Comparison of ENCODE assay signal across 1 mouse cellular context in genomic region chr16:92793741-92794140, GRCm38 (mm10).
TF ChIP-seq lines count a peak whose summit lies in the region.

No protein-coding gene starts in this region.

TF ChIP-seq in MEL, 35 proteins besides CTCF, POLR2A, EP300 and RAD21 (continued from another document):
- no peak for TF ChIP-seq KAT2A (conservative IDR thresholded peaks at IDR 0.05; ENCODE audit: low read depth, low read length)
- TF ChIP-seq ELF1 (IDR thresholded peaks at IDR 0.05; ENCODE audit: low read depth, low read length) = no peak
- TF ChIP-seq GABPA (IDR thresholded peaks at IDR 0.05; ENCODE audit: low read depth, low read length) = no peak
- no peak for TF ChIP-seq MAZ (IDR thresholded peaks at IDR 0.05; ENCODE audit: low read depth, low read length)
- TF ChIP-seq CHD2 (IDR thresholded peaks at IDR 0.05; ENCODE audit: low read length) = no peak
- no peak for TF ChIP-seq MYB (IDR thresholded peaks at IDR 0.05; ENCODE audit: low read depth, low read length)
- no peak for TF ChIP-seq NELFE (IDR thresholded peaks at IDR 0.05; ENCODE audit: low read depth, low read length)
- no peak for TF ChIP-seq USF2 (IDR thresholded peaks at IDR 0.05; ENCODE audit: borderline replicate concordance in 1 of 2, insufficient read depth in 1 of 2, low read depth in 1 of 2, low read length in 2 of 2)
- peak; percentile 37; the same call in 1 of the 2 replicates for TF ChIP-seq MAX (IDR thresholded peaks at IDR 0.05; ENCODE audit: low read length)
- no peak for TF ChIP-seq SMC3 (IDR thresholded peaks at IDR 0.05; ENCODE audit: low read depth, low read length)
- TF ChIP-seq SIN3A (IDR thresholded peaks at IDR 0.05; ENCODE audit: low read length) = peak; percentile 51; the same call in 1 of the 2 replicates
- TF ChIP-seq TAL1 (IDR thresholded peaks at IDR 0.05; ENCODE audit: low read length) = no peak
- peak; percentile 70 for TF ChIP-seq GATA1 (IDR thresholded peaks at IDR 0.05; ENCODE audit: low read depth, low read length)
- TF ChIP-seq ZKSCAN1 (IDR thresholded peaks at IDR 0.05; ENCODE audit: low read depth, low read length) = no peak
- TF ChIP-seq CHD1 (IDR thresholded peaks at IDR 0.05; ENCODE audit: low read depth, low read length) = no peak
- TF ChIP-seq ZMIZ1 (IDR thresholded peaks at IDR 0.05; ENCODE audit: low read depth, low read length) = no peak
- TF ChIP-seq POLR2AphosphoS5 (IDR thresholded peaks at IDR 0.05; ENCODE audit: borderline replicate concordance, low read depth, low read length) = no peak
- no peak for TF ChIP-seq MYC (IDR thresholded peaks at IDR 0.05; ENCODE audit: low read depth, low read length)
- no peak for TF ChIP-seq HCFC1 (IDR thresholded peaks at IDR 0.05; ENCODE audit: low read depth, low read length)
- TF ChIP-seq TCF12 (IDR thresholded peaks at IDR 0.05; ENCODE audit: low read depth, low read length) = peak; percentile 17; the same call in 1 of the 2 replicates
- no peak for TF ChIP-seq ZC3H11A (IDR thresholded peaks at IDR 0.05; ENCODE audit: low read depth, low read length)
- TF ChIP-seq MAFK (IDR thresholded peaks at IDR 0.05; ENCODE audit: borderline replicate concordance, low read depth, low read length) = no peak
- no peak for TF ChIP-seq BHLHE40 (IDR thresholded peaks at IDR 0.05; ENCODE audit: borderline replicate concordance, low read depth, low read length)
- no peak for TF ChIP-seq MXI1 (IDR thresholded peaks at IDR 0.05; ENCODE audit: low read depth, low read length)
- peak; percentile 44 for TF ChIP-seq ETS1 (IDR thresholded peaks at IDR 0.05; ENCODE audit: low read depth, low read length)
- no peak for TF ChIP-seq UBTF (IDR thresholded peaks at IDR 0.05; ENCODE audit: borderline replicate concordance, insufficient read depth, low read depth, low read length)
- TF ChIP-seq ZNF384 (IDR thresholded peaks at IDR 0.05; ENCODE audit: low read depth, low read length) = no peak
TF ChIP-seq in MEL: peak in this region for 5.
